Mouse (Mus musculus): ENCODE data around the gene 1700003E16Rik.

The 1700003E16Rik gene

DNA sequence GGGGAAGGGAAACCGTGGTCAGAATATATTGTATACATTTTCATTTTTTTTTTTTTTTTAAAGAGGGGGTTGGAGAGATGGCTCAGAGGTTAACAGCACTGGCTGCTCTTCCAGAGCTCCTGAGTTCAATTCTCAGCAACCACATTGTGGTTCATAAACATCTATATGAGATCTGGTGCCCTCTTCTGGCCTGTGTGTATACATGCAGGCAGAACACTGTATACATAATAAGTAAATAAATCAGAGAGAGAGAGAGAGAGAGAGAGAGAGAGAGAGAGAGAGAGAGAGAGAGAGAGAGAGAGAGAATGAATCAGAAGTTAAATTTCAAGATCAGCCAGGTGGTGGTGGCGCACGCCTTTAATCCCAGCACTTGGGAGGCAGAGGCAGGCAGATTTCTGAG, 3.3 kb downstream of the 1700003E16Rik start:
- DNase-seq (ENCODE audit: low read depth, low spot score), result peak; percentile 48

GRCm38 (mm10) chr6:83161442-83161841, 5.2 kb downstream of the 1700003E16Rik start:
- DNase-seq (ENCODE audit: low read depth, low spot score), result no peak

DNA sequence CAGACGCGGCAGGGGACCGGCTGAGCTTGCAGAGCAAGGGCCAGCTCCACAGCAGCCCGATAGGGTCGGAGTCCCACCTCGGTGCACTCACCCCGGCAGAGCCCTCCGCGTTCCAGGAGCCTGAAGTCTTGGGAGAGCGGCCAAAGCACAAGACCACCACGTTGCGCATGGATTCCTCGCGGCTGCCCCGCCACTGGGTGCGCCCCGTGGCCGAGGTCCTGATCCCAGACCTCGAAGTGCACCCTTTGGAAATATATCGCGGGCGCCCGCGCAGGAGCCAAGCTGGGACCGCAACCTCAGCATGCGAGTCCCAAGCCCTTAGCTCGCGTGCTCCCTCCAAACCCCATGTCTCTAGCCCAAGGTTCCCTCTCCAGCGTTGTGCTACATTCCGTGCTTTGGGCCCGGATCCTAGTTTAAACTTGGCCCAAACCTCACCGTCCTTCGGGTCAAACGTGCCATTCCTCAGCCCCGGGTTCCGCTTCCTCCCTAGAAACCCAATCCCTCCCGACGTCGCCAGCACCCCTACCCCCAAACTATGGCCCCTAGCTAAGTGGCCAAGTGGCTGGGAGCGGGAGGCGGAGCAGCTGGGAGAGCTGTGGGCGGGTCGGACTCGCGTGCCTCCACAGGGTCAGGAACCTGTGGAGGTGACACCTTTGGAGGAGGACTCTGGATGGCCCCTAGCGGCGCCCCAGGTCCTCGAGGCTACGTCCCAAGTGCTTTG, 5.9 kb downstream of the 1700003E16Rik start:
- no peak for DNase-seq (ENCODE audit: low read depth, low spot score)

DNA sequence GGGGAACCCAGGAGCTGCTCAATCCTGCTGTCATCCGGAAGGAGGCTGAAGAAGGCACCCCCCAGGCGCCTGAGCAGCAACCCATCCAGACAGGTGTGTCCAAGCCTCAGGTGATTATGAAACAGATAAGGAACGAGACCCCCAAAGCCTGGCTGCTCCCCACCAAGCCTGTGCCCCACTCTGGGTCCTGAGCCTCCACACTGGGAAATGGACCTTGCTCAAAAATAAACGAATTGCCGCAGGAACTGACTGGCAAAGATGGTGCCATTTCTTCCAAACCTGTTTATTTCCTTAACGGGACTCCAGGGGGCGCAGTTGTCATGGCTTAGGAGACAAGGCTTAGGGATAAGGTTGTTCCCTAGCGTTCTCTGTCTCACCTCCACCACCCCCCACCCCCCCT, 6.5 kb downstream of the 1700003E16Rik start:
- DNase-seq (ENCODE audit: low read depth, low spot score), result peak; percentile 46

DNA sequence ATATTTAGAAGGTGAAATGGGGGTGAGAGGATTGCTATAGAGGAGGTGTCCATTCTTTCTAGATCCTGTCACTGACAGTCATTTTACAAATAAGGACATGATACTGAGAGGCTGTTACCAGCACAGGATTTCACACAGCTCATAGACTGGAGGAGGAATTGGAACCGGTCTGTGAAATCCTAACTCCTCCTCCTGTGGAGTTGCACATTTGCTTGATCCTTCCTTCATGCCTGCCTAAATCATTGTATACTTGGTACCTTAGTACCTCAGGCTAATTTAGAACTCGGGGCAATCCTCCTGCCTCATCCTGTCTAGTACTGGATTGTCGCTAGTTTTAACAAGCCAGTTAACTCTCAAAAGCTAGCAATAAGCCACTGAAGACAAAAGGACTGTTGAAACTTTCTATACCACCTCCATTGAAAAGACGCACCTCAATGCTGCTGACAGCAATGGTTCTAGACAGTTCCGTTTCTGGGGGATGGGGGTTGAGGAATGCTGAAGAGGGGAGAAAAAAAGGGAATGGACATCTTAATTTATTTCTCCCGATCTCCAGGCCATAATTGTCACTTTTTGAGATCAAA, 8.9 kb downstream of the 1700003E16Rik start:
- no peak for DNase-seq (ENCODE audit: low read depth, low spot score)

DNA sequence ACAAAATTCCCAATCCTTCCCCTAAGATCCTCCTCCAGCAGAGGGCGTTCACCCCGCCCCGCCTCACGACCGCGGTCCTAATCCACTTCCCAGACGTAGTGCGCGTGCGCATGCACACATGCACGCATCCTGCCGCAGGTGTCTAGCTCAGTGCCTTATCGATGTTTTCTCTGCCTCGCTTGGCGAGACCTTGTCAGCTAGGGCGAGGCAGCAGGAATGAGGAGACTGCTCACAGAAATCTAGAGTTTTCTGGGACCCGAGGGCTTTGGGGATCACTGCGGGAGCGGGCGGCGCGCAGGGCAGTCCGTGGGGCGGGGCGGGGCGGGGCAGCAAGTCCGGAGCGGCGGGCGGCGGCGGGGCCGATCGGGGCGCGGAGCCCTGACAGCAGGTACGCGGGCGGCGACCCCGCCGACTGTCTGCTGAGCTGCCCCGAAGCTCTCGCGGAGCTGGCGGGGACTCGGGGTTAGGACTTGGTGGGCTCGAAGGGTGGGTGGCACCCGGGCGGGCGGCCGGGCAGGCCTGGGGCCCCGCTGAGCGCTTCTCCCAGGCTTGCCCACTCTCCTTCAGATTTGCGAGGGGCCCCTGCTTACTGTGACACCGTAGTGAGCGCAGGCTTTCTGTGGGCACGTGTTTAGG, 9.5 kb downstream of the 1700003E16Rik start, which contains the start of gene Dctn1:
Gene Dctn1, plus strand, starts transcription at position 314 of the 636 bp plus-strand sequence.
- peak; percentile 92 for DNase-seq (ENCODE audit: low read depth, low spot score)

- DNase-seq (ENCODE audit: low read depth, low spot score), result peak; percentile 46
These were observed 10.0 kb downstream of the 1700003E16Rik start for GRCm38 (mm10) chr6:83166243-83166630.

DNA sequence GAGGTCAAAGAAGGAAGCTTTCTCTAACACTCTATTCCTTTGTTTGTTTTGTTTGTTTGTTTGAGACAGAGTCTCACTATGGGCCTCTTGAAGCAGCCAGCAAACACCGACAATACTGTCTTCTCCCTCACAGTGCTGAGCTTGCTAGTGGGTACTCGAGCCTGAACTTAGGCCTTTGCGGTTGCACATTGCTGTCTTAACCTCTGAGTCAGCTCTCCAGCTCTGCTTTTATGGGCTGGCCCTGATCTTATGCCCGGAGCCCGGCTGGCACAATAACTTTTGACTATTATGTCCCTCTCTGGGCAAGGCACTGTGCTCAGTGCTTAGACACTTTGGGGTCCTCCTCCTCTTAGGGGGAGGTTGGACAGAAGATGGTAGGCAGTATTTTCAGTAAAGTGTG, 13.7 kb downstream of the 1700003E16Rik start:
- no peak for DNase-seq (ENCODE audit: low read depth, low spot score)

GRCm38 (mm10) chr6:83171063-83171462, 14.9 kb downstream of the 1700003E16Rik start:
- DNase-seq (ENCODE audit: low read depth, low spot score), result no peak

- no peak for DNase-seq (ENCODE audit: low read depth, low spot score)
These were observed 16.2 kb downstream of the 1700003E16Rik start for GRCm38 (mm10) chr6:83172240-83172920.

GRCm38 (mm10) chr6:83175996-83176395, 19.8 kb downstream of the 1700003E16Rik start:
- DNase-seq (ENCODE audit: low read depth, low spot score), result no peak

GRCm38 (mm10) chr6:83179390-83180117, 23.4 kb downstream of the 1700003E16Rik start:
- DNase-seq (ENCODE audit: low read depth, low spot score), result no peak

DNA sequence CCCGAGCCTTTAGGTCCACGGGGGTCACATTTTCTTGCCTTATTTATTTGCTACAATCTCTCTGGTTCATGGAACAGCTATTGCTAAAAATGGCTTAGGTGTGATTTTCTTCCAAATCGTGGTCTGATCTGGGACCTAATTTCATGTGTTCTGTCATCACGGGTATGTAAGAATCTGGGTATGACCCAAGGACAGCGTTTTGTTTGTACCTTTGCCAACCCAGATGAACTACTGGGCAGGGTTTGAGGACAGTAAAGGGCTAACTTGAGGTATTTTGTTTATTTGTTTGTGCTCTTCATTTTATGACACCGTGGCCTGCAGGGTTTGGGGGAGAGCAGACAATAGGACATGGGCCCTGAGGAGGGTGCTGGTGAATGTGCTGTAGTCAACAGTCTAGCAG, 24.4 kb downstream of the 1700003E16Rik start:
- DNase-seq (ENCODE audit: low read depth, low spot score), result no peak

- no peak for DNase-seq (ENCODE audit: low read depth, low spot score)
These were observed 28.7 kb downstream of the 1700003E16Rik start for GRCm38 (mm10) chr6:83184858-83185435.

DNA sequence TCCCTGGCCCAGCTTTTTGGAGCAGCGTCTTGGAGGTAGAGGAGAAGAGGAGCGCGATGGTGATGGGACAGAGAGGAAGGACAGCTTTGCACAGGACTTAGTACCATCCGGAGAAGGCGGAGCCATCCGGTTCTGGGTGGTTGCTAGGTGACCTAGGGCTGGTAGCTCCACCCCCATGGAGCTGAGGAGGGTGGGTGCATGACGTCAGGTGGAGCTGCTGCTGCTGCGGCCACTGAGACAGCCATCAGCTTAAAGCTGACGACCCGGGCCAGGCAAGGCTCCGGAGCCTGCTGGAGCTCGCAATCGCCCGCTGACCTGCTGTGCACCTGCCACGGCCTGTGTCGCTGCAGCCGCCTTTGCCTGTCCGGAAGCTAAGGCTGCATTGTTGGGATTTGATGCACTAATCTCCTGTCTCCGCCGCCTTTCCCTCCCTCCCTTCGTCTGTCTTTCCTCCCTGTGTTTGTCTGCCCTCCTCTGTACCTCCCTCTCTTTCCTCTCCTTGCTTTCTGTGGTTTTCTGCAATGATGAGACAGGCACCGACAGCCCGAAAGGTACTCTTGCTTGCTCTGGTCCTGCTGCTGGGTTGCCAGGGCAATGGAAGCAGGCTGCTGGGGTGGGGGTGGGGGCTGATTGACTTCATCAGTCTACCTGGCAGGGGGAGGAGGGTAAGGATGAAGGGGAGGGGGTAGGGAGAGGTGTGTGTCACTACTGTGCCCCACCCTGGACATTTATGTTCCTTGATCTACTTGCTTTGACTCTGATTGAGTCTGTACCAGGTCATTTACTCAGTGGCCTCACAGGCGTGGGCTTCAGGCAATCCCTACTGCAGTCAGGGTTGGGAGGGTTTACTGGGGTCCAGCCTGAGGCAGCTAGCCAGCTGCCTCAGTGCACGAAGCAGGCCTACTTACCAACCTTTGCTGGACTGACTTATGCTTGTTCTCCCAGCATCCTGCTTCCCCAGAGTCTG, 30.0 kb downstream of the 1700003E16Rik start:
- no peak for DNase-seq (ENCODE audit: low read depth, low spot score)

DNA sequence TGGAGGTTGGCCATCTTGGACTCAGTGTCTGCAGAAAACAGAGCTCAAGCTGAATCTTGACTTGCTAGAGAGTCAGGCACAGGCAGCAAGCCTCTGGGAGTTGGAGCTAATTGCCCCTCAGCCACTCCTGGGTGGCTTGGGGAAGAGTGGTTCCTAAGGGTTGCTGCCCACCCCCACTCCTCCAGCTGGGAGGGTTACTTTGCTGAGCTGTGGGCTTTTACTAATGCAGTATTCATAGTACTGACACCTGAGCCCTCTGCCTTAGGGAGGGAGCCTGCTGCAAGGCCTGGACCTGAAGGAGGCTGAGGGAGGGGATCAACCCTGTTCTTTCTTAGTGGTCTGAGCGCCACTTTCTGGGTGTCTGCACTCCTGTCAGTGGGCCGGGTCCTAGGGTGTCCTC, 30.7 kb downstream of the 1700003E16Rik start:
- no peak for DNase-seq (ENCODE audit: low read depth, low spot score)

DNA sequence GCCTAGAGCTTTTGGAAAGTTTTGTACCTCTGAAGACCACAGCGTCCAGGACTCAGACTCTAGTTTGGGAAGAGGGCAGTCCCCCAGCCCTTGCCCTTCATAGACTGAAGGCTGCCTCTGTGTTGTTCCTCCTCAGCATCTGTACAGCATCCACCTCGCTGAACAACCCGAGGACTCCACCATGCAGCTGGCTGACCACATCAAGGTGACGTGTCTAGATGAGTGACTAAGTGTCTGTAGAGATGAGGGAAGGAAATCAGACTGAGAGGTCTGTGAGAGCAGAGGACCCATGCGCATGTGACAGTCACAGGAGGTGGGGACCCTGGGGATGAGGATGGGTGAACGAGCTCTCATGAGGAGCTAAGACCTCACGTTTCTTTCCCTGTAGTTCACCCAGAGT, 37.4 kb downstream of the 1700003E16Rik start:
- DNase-seq (ENCODE audit: low read depth, low spot score), result no peak

DNA sequence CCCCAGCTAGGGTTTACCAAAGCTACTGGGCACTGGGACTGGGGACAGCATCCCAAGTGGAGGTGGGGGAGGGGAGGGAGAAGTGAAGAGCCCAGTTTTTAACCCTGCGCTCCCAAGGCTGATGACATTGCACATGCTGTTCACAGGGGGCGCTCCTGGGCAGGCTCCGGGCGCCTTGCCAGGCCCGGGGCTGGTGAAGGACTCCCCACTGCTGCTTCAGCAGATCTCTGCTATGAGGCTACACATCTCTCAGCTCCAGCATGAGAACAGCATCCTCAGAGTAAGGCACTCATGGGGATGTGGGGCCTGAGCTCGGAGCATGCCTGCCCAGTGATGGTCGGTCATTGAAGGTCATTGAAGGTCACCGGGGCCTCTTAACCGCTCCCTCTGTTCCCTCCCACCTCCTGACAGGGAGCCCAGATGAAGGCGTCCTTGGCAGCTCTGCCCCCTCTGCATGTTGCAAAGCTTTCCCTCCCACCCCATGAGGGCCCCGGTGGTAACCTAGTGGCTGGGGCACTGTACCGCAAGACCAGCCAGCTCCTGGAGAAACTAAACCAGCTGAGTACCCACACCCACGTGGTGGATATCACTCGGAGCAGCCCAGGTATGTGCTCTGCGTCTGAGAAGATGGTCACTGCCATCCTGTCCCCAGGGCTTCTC, 41.3 kb downstream of the 1700003E16Rik start:
- no peak for DNase-seq (ENCODE audit: low read depth, low spot score)

DNA sequence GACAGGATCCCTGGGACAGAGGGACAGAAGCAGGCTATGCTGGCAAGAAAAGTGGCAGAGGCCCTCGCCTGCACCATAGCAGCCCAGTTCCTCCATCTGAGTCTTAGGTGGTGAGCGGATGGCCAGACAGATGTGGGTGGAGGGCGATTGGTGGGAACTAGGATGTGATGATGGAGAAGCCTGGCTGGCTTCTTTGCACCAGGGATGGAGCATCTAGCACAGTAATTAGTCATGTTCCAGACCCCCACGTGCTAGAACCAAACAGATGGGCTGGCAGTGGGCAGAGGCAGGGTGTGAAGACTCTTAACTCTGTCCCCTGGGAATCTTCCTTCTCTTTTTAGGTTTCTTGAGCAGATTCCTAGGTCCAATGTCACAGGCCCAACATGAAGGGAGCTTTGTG, 47.1 kb downstream of the 1700003E16Rik start:
- no peak for DNase-seq (ENCODE audit: low read depth, low spot score)

DNA sequence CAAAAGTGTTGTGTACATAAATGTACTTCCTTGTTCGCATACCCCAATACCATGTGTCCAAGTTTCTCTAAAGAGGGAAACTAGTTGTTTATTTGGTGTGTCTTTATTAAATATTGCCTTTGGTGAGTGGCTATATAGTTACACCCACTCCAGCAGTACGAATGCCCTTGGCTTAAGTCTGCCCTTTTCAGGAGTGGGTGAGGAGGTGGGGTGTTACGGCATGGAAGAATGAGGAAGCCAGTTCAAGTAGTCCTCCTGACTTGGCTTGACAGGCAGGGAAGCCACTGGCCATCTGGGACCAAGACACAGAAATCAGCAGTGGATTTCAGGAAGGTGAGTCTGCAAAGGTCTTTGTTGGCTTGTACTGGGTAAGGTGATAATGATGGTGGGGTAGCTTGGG, 49.6 kb downstream of the 1700003E16Rik start:
- no peak for DNase-seq (ENCODE audit: low read depth, low spot score)

All from A20 (cell line).